Mouse (Mus musculus) heart, postnatal 0 days (tissue): ENCODE measurements around the gene Eif2d.

ENCODE experiments used
- CTCF ChIP-seq: IDR thresholded peaks from 2 replicates; pipeline ENCODE4 v1.5.1; 2016; ENCODE audit warnings: antibody characterized with exemption, control low read depth, low read depth
- EP300 ChIP-seq: IDR thresholded peaks from 2 replicates; pipeline ENCODE4 v1.6.1; 2016; ENCODE audit warnings: antibody characterized with exemption, low read depth

DNA sequence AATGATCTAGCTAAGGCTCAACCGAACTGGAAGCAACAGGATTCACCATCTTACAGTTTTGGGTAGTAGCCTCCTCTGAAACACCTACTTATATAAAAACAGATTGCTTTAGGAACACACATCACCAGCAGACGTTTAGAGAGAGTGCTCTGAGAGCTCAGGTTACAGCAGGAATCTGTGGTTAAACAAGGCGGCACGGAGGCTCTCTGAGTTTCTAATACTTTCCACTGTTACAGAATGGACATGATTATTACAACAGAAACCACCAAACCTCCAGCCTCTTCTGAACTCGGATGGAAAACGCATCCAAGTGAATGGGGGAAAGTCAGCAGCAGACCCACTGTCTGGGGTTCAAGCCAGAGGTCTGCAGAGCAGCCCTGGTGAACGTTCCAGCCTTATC, 83.1 kb downstream of the Eif2d start:
- TF ChIP-seq CTCF: no peak
- no peak for TF ChIP-seq EP300
